Mouse (Mus musculus): ENCODE data around the gene Vti1a. TPM values are rescaled to one million over a fixed set of nuclear protein-coding genes. Genes with fewer than 3 reads are reported as not detected.

Vti1a gene
- polyA plus RNA-seq, 1 experiment: 17.6 TPM

DNA sequence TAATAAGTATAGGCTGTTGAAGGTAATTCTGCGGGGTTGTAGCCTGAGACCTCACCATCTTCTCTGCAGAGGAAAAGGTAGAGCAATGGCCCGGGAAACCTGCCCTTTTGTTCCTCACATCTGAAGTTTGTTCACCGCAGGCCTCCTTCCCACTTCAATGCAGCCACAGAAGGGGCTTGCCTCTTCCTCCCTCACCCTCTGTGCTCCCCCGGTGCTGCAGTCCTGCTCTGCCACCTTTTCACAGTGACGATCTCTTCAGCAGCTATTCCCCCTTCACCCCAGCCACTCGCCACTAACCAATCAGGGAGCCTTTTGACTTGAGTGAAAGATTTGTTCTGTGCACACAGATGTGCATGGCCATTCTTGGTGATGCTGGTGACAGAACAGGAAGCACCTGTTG is 92.4 kb downstream of the Vti1a start:
- H3K36me3 ChIP-seq (ENCODE audit: control insufficient read depth, insufficient read depth, low read length, poor library complexity, severe bottlenecking): no peaks in the 10 kb centered on the region
- H3K9me3 ChIP-seq (replicated peaks; ENCODE audit: control insufficient read depth, insufficient read depth, low read length, poor library complexity, severe bottlenecking): no peaks in the 10 kb centered on the region
- H3K27ac ChIP-seq (ENCODE audit: insufficient read depth, low read length): no peak overlapping the region
- no peaks in the 10 kb centered on the region for H3K4me1 ChIP-seq (ENCODE audit: control insufficient read depth, insufficient read depth, low read length)
- H3K9ac ChIP-seq (ENCODE audit: low read depth, poor library complexity, severe bottlenecking): no peak overlapping the region
- no peak overlapping the region for H3K4me3 ChIP-seq (ENCODE audit: low read depth, low read length)
- no peak for TF ChIP-seq EP300 (IDR thresholded peaks at IDR 0.05; ENCODE audit: insufficient read depth, low read depth, low read length)
- no peak for TF ChIP-seq CTCF (IDR thresholded peaks at IDR 0.05; ENCODE audit: low read depth, low read length)
- TF ChIP-seq POLR2A (IDR thresholded peaks at IDR 0.05; ENCODE audit: insufficient read depth, low read length): no peak
- H3K27me3 ChIP-seq (ENCODE audit: control insufficient read depth, insufficient read depth, low read length, poor library complexity, severe bottlenecking): no peaks in the 10 kb centered on the region

DNA sequence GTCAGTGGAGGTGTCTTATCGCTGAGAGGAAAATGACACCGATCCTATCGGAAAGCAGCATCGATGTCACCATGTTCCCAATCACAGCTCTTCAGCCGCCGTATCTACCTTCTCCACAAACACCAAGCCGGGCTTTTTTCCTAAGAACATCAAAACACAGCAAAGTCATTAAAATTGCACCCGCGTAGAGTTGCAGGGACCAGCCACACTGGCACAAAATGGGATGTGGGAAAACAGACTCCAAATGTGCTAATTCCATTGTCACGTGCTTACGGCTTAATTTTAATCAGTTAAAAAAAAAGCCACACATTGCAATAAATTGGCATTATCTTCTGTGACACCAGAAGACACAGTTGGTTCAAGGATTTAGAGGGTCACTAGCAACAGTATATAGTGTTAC is 95.3 kb downstream of the Vti1a start:
- TF ChIP-seq EP300 (IDR thresholded peaks at IDR 0.05; ENCODE audit: insufficient read depth, low read depth, low read length) (no peak), POLR2A (IDR thresholded peaks at IDR 0.05; ENCODE audit: insufficient read depth, low read length) (no peak), CTCF (IDR thresholded peaks at IDR 0.05; ENCODE audit: low read depth, low read length) (no peak)
- Histone ChIP-seq H3K4me3 (ENCODE audit: low read depth, low read length) (no peak overlapping the region), H3K27ac (ENCODE audit: insufficient read depth, low read length) (no peak overlapping the region), H3K27me3 (ENCODE audit: control insufficient read depth, insufficient read depth, low read length, poor library complexity, severe bottlenecking) (no peaks in the 10 kb centered on the region), H3K4me1 (ENCODE audit: control insufficient read depth, insufficient read depth, low read length) (no peaks in the 10 kb centered on the region), H3K9ac (ENCODE audit: low read depth, poor library complexity, severe bottlenecking) (no peak overlapping the region), H3K36me3 (ENCODE audit: control insufficient read depth, insufficient read depth, low read length, poor library complexity, severe bottlenecking) (no peaks in the 10 kb centered on the region), H3K9me3 (replicated peaks; ENCODE audit: control insufficient read depth, insufficient read depth, low read length, poor library complexity, severe bottlenecking) (no peaks in the 10 kb centered on the region)

DNA sequence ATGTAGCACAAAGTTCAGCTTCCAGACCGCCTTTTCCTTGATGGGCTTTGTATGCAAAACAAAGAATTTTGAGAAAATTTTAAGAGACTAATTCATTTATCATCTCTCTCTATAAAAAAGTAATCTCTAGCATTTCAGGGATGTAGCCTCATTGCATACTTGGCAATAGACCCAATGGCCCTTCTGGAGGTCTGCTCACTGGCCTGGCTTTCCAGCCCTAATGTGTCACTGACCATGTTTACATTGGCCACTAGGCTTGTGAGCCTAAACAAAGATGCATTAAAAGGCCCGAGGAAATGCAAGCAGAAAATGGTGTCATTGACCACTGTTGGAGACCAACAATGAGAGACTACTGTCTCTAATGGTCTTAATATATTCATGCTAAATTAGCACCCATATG is 95.8 kb downstream of the Vti1a start:
- Histone ChIP-seq H3K27ac (ENCODE audit: insufficient read depth, low read length) (no peak overlapping the region), H3K4me1 (ENCODE audit: control insufficient read depth, insufficient read depth, low read length) (no peaks in the 10 kb centered on the region), H3K9ac (ENCODE audit: low read depth, poor library complexity, severe bottlenecking) (no peak overlapping the region), H3K9me3 (replicated peaks; ENCODE audit: control insufficient read depth, insufficient read depth, low read length, poor library complexity, severe bottlenecking) (no peaks in the 10 kb centered on the region), H3K4me3 (ENCODE audit: low read depth, low read length) (no peak overlapping the region), H3K27me3 (ENCODE audit: control insufficient read depth, insufficient read depth, low read length, poor library complexity, severe bottlenecking) (no peaks in the 10 kb centered on the region), H3K36me3 (ENCODE audit: control insufficient read depth, insufficient read depth, low read length, poor library complexity, severe bottlenecking) (no peaks in the 10 kb centered on the region)
- TF ChIP-seq CTCF (IDR thresholded peaks at IDR 0.05; ENCODE audit: low read depth, low read length) (no peak), POLR2A (IDR thresholded peaks at IDR 0.05; ENCODE audit: insufficient read depth, low read length) (no peak), EP300 (IDR thresholded peaks at IDR 0.05; ENCODE audit: insufficient read depth, low read depth, low read length) (no peak)

DNA sequence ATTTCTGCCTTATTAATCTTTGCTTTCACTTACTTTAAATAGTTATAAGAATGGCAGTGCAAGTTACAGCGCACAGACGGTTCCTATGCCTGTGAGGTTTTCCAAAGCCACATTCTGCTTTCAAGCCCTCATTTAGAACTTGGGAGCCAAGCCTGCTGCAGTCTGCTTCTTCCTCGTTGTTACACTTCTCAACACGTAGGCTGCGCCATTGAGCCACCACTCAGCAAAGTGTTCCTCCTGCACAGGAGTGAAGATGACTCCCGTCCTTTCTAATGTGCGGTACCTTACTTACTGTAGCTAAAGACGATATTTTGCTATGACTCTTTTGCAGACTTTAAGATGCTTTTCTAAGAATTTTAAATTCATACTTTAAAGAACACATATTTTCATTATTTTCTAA is 98.0 kb downstream of the Vti1a start:
- H3K4me3 ChIP-seq (ENCODE audit: low read depth, low read length): no peak overlapping the region
- TF ChIP-seq POLR2A (IDR thresholded peaks at IDR 0.05; ENCODE audit: insufficient read depth, low read length) (no peak), CTCF (IDR thresholded peaks at IDR 0.05; ENCODE audit: low read depth, low read length) (peak; percentile 64)
- H3K9ac ChIP-seq (ENCODE audit: low read depth, poor library complexity, severe bottlenecking): no peak overlapping the region
- H3K27ac ChIP-seq (ENCODE audit: insufficient read depth, low read length): no peak overlapping the region
- no peaks in the 10 kb centered on the region for H3K27me3 ChIP-seq (ENCODE audit: control insufficient read depth, insufficient read depth, low read length, poor library complexity, severe bottlenecking)
- no peaks in the 10 kb centered on the region for H3K9me3 ChIP-seq (replicated peaks; ENCODE audit: control insufficient read depth, insufficient read depth, low read length, poor library complexity, severe bottlenecking)
- no peaks in the 10 kb centered on the region for H3K4me1 ChIP-seq (ENCODE audit: control insufficient read depth, insufficient read depth, low read length)
- H3K36me3 ChIP-seq (ENCODE audit: control insufficient read depth, insufficient read depth, low read length, poor library complexity, severe bottlenecking): no peaks in the 10 kb centered on the region

DNA sequence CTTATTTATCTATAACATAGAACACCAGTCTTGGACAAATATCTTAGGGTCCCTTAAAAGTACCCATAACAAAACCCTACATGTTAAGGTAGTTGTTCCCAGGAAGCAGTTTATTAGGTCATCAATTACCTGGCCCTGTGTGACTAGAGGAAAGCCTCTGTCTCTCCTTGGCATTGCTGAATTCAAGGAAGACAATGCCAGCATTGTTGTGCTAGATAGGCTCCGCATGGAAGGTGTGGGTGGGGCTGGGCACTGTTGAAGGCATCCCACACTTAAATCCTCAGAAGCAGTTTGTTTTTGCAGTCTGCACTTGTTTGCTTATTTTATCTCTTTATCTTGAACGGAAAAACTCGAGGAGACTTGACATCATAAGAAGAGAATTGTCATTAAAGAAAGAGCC is 102.7 kb downstream of the Vti1a start:
- H3K9ac ChIP-seq (ENCODE audit: low read depth, poor library complexity, severe bottlenecking): no peak overlapping the region
- H3K9me3 ChIP-seq (replicated peaks; ENCODE audit: control insufficient read depth, insufficient read depth, low read length, poor library complexity, severe bottlenecking): no peaks in the 10 kb centered on the region
- H3K27ac ChIP-seq (ENCODE audit: insufficient read depth, low read length): no peak overlapping the region
- no peak for TF ChIP-seq POLR2A (IDR thresholded peaks at IDR 0.05; ENCODE audit: insufficient read depth, low read length)
- TF ChIP-seq EP300 (IDR thresholded peaks at IDR 0.05; ENCODE audit: insufficient read depth, low read depth, low read length): peak; percentile 40; the same call in 1 of the 2 replicates
- no peak overlapping the region for H3K4me3 ChIP-seq (ENCODE audit: low read depth, low read length)
- no peaks in the 10 kb centered on the region for H3K36me3 ChIP-seq (ENCODE audit: control insufficient read depth, insufficient read depth, low read length, poor library complexity, severe bottlenecking)
- H3K4me1 ChIP-seq (ENCODE audit: control insufficient read depth, insufficient read depth, low read length): peaks cover 4% of the 10 kb centered on the region
- H3K27me3 ChIP-seq (ENCODE audit: control insufficient read depth, insufficient read depth, low read length, poor library complexity, severe bottlenecking): no peaks in the 10 kb centered on the region

DNA sequence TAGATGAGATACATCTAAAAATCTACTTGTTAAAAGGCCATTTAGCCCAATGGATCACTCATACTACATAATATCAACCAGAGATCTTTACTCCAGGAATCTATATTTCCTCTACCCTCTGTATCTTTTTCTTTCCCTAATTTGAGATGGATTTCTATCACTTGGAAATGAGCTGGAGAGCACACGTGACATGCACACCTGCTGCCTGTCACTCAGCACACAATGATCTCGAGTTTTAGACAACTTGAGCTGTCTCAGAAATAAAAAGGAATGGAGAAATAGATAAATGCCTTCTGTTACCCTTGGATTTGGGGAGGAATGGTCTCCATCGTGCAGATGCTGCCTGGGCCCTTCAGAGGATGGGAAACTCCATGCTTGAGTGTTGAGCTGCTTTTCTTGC is 103.9 kb downstream of the Vti1a start:
- TF ChIP-seq CTCF (IDR thresholded peaks at IDR 0.05; ENCODE audit: low read depth, low read length) (no peak), POLR2A (IDR thresholded peaks at IDR 0.05; ENCODE audit: insufficient read depth, low read length) (no peak), EP300 (IDR thresholded peaks at IDR 0.05; ENCODE audit: insufficient read depth, low read depth, low read length) (no peak)
- Histone ChIP-seq H3K9me3 (replicated peaks; ENCODE audit: control insufficient read depth, insufficient read depth, low read length, poor library complexity, severe bottlenecking) (no peaks in the 10 kb centered on the region), H3K27me3 (ENCODE audit: control insufficient read depth, insufficient read depth, low read length, poor library complexity, severe bottlenecking) (no peaks in the 10 kb centered on the region)

More for the DNA sequence above, 103.9 kb downstream of the Vti1a start:
- Histone ChIP-seq H3K9ac (ENCODE audit: low read depth, poor library complexity, severe bottlenecking) (no peak overlapping the region), H3K4me3 (ENCODE audit: low read depth, low read length) (no peak overlapping the region), H3K4me1 (ENCODE audit: control insufficient read depth, insufficient read depth, low read length) (peaks cover 6% of the 10 kb centered on the region), H3K27ac (ENCODE audit: insufficient read depth, low read length) (no peak overlapping the region), H3K36me3 (ENCODE audit: control insufficient read depth, insufficient read depth, low read length, poor library complexity, severe bottlenecking) (no peaks in the 10 kb centered on the region)
